Mouse (Mus musculus) midbrain, embryonic 13.5 days (tissue): ENCODE results near the gene Senp6. TPM values are rescaled to one million over a fixed set of nuclear protein-coding genes. Genes with fewer than 3 reads are reported as not detected.
"Not testable (repeated sequence)": the region's sequence is repeated elsewhere in the genome, so short reads cannot be mapped to it uniquely, and the experiment has no call there.

Source experiments
- ATAC-seq: fragments of 200-750 bp; cut with Nextera tagmentation; 2 replicates; pipeline ENCODE4 v1.8.0; 2017; ENCODE audit warnings: mild to moderate bottlenecking, moderate TSS enrichment, moderate library complexity
- H3K27ac ChIP-seq: fragments of 300-500 bp; sonication (generic); 2 replicates; pipeline ENCODE4 v1.5.1; 2015; ENCODE audit warnings: inconsistent platforms, mild to moderate bottlenecking, moderate library complexity
- H3K27me3 ChIP-seq: fragments of 300-500 bp; sonication (generic); 2 replicates; pipeline ENCODE4 v1.6.1; 2015; ENCODE audit warnings: mild to moderate bottlenecking, inconsistent platforms
- H3K36me3 ChIP-seq: fragments of 300-500 bp; sonication (generic); 2 replicates; pipeline ENCODE4 v1.6.1; 2015; ENCODE audit warnings: mild to moderate bottlenecking, inconsistent platforms
- H3K4me1 ChIP-seq: fragments of 300-500 bp; sonication (generic); replicated peaks from 2 replicates; pipeline ENCODE4 v1.6.1; 2015; ENCODE audit warnings: inconsistent platforms
- H3K4me2 ChIP-seq: fragments of 300-500 bp; sonication (generic); replicated peaks from 2 replicates; pipeline ENCODE4 v1.6.1; 2015; ENCODE audit warnings: moderate library complexity, mild to moderate bottlenecking, inconsistent platforms
- H3K4me3 ChIP-seq: fragments of 300-500 bp; sonication (generic); replicated peaks from 2 replicates; pipeline ENCODE4 v1.5.1; 2015; ENCODE audit warnings: mild to moderate bottlenecking, inconsistent platforms
- H3K9ac ChIP-seq: fragments of 300-500 bp; sonication (generic); replicated peaks from 2 replicates; pipeline ENCODE4 v1.6.1; 2015; ENCODE audit warnings: mild to moderate bottlenecking, inconsistent platforms
- H3K9me3 ChIP-seq: fragments of 300-500 bp; sonication (generic); 2 replicates; pipeline ENCODE4 v1.6.1; 2016; ENCODE audit warnings: mild to moderate bottlenecking, inconsistent platforms
- WGBS: fragments of 180-500 bp; shearing (Covaris S2); methylation state at CpG from one replicate; pipeline ENCODE4 v1.1.7; 2015; 5-methylcytosine and 5-hydroxymethylcytosine counted together
- polyA plus RNA-seq: library from polyadenylated mRNA; unstranded; fragments of >200 nt; fragmentation: Nextera tagmentation; extraction: Ambion mirVana; gene quantifications from 2 replicates; pipeline ENCODE4 v1.2.1, GENCODE M21; 2015

Gene Senp6
- polyA plus RNA-seq, 1 experiment from 2014 or later: 63.6 TPM

GRCm38 (mm10) chr9:80052951-80053350 is 13.8 kb upstream of the Senp6 start:
- Histone ChIP-seq H3K4me1 (no peaks in the 10 kb centered on the region), H3K27ac (no peak overlapping the region), H3K4me3 (no peak overlapping the region), H3K9ac (no peak overlapping the region), H3K36me3 (no peaks in the 10 kb centered on the region), H3K9me3 (no peaks in the 10 kb centered on the region; the same call in 1 of the 2 replicates), H3K4me2 (no peak overlapping the region), H3K27me3 (no peaks in the 10 kb centered on the region)
- ATAC-seq: no peak
- WGBS: 86% methylated on average over 5 of the region's 5 CpGs

GRCm38 (mm10) chr9:80057690-80058089 is 9.0 kb upstream of the Senp6 start:
- Histone ChIP-seq H3K36me3 (no peaks in the 10 kb centered on the region), H3K27ac (no peak overlapping the region), H3K4me3 (no peak overlapping the region), H3K9me3 (no peaks in the 10 kb centered on the region; the same call in 1 of the 2 replicates), H3K27me3 (no peaks in the 10 kb centered on the region), H3K4me2 (no peak overlapping the region), H3K4me1 (no peaks in the 10 kb centered on the region), H3K9ac (no peak overlapping the region)
- ATAC-seq: no peak
- WGBS: 89% methylated on average over 2 of the region's 2 CpGs

- not testable (repeated sequence) for H3K4me3 ChIP-seq, H3K27me3 ChIP-seq, H3K36me3 ChIP-seq, H3K4me2 ChIP-seq, H3K27ac ChIP-seq, H3K9ac ChIP-seq, H3K9me3 ChIP-seq, ATAC-seq
- H3K4me1 ChIP-seq: peaks cover 17% of the 10 kb centered on the region
- 82% methylated on average over 2 of the region's 2 CpGs for WGBS
Measured at GRCm38 (mm10) chr9:80065495-80065894, 1.2 kb upstream of the Senp6 start.

GRCm38 (mm10) chr9:80067221-80068027 is 721 bp downstream of the Senp6 start:
- under 1% methylated on average over 81 of the region's 93 CpGs for WGBS
- ATAC-seq: peak; percentile 87
- no peaks in the 10 kb centered on the region for H3K36me3 ChIP-seq
- H3K9me3 ChIP-seq: 0 out of 2 replicates have a peak, but pooled peaks cover 5% of the 10 kb centered on the region
- no peaks in the 10 kb centered on the region for H3K27me3 ChIP-seq
- peak overlapping the region; percentile 87 for H3K4me3 ChIP-seq
- peak overlapping the region; percentile 59 for H3K4me2 ChIP-seq
- H3K9ac ChIP-seq: peak overlapping the region; percentile 99
- peak overlapping the region; percentile 100 for H3K27ac ChIP-seq
- H3K4me1 ChIP-seq: peaks cover 29% of the 10 kb centered on the region

GRCm38 (mm10) chr9:80068028-80068515 is 1.4 kb downstream of the Senp6 start:
- 2% methylated on average over 18 of the region's 18 CpGs for WGBS
- peak overlapping the region; percentile 99 for H3K9ac ChIP-seq

GRCm38 (mm10) chr9:80068735-80069315 is 2.1 kb downstream of the Senp6 start:
- H3K36me3 ChIP-seq: no peaks in the 10 kb centered on the region
- H3K4me1 ChIP-seq: peaks cover 34% of the 10 kb centered on the region
- H3K9me3 ChIP-seq: no peaks in the 10 kb centered on the region
- H3K9ac ChIP-seq: peak overlapping the region; percentile 99
- WGBS: 57% methylated on average over 11 of the region's 11 CpGs
- H3K4me3 ChIP-seq: peak overlapping the region; percentile 87
- H3K27ac ChIP-seq: no peak overlapping the region
- H3K27me3 ChIP-seq: no peaks in the 10 kb centered on the region
- H3K4me2 ChIP-seq: peak overlapping the region; percentile 59
- ATAC-seq: no peak

More at GRCm38 (mm10) chr9:80068028-80068515, 1.4 kb downstream of the Senp6 start:
- no peaks in the 10 kb centered on the region for H3K27me3 ChIP-seq
- H3K36me3 ChIP-seq: no peaks in the 10 kb centered on the region
- H3K4me2 ChIP-seq: peak overlapping the region; percentile 59
- H3K4me3 ChIP-seq: peak overlapping the region; percentile 87
- ATAC-seq: no peak
- 0 out of 2 replicates have a peak, but pooled peaks cover 3% of the 10 kb centered on the region for H3K9me3 ChIP-seq
- H3K27ac ChIP-seq: peak overlapping the region; percentile 100
- H3K4me1 ChIP-seq: peaks cover 29% of the 10 kb centered on the region

- Histone ChIP-seq H3K4me2 (no peak overlapping the region), H3K27me3 (no peaks in the 10 kb centered on the region), H3K4me3 (no peak overlapping the region), H3K9me3 (no peaks in the 10 kb centered on the region), H3K36me3 (no peaks in the 10 kb centered on the region), H3K9ac (no peak overlapping the region), H3K27ac (no peak overlapping the region), H3K4me1 (peaks cover 45% of the 10 kb centered on the region)
- no peak for ATAC-seq
- WGBS: 97% methylated on average over 3 of the region's 3 CpGs
Measured at GRCm38 (mm10) chr9:80070026-80070425, 3.3 kb downstream of the Senp6 start.

- Histone ChIP-seq H3K9ac (no peak overlapping the region), H3K4me2 (no peak overlapping the region), H3K9me3 (no peaks in the 10 kb centered on the region), H3K27me3 (no peaks in the 10 kb centered on the region), H3K4me1 (peaks cover 49% of the 10 kb centered on the region), H3K36me3 (no peaks in the 10 kb centered on the region), H3K4me3 (no peak overlapping the region), H3K27ac (no peak overlapping the region)
- WGBS: 64% methylated on average over 3 of the region's 3 CpGs
- ATAC-seq: no peak
Measured at GRCm38 (mm10) chr9:80071616-80072015, 4.9 kb downstream of the Senp6 start.

- H3K4me3 ChIP-seq: no peak overlapping the region
- no peaks in the 10 kb centered on the region for H3K9me3 ChIP-seq
- H3K27me3 ChIP-seq: no peaks in the 10 kb centered on the region
- H3K4me1 ChIP-seq: peaks cover 49% of the 10 kb centered on the region
- ATAC-seq: peak; percentile 19; the same call in 1 of the 2 replicates
- WGBS: 85% methylated on average over 1 of the region's 1 CpGs
- H3K36me3 ChIP-seq: no peaks in the 10 kb centered on the region
- H3K9ac ChIP-seq: no peak overlapping the region
- H3K27ac ChIP-seq: peak overlapping the region; percentile 9; the same call in 1 of the 2 replicates
- no peak overlapping the region for H3K4me2 ChIP-seq
Measured at GRCm38 (mm10) chr9:80074067-80074466, 7.4 kb downstream of the Senp6 start.

- H3K27ac ChIP-seq: no peak overlapping the region
- peaks cover 42% of the 10 kb centered on the region for H3K4me1 ChIP-seq
- H3K9me3 ChIP-seq: no peaks in the 10 kb centered on the region
- ATAC-seq: no peak
- H3K36me3 ChIP-seq: no peaks in the 10 kb centered on the region; the same call in 1 of the 2 replicates
- H3K4me3 ChIP-seq: no peak overlapping the region
- no peaks in the 10 kb centered on the region for H3K27me3 ChIP-seq
- H3K4me2 ChIP-seq: no peak overlapping the region
- H3K9ac ChIP-seq: no peak overlapping the region
Measured at GRCm38 (mm10) chr9:80074949-80075348, 8.2 kb downstream of the Senp6 start.

GRCm38 (mm10) chr9:80080941-80081340 is 14.2 kb downstream of the Senp6 start:
- H3K4me1 ChIP-seq: peaks cover 28% of the 10 kb centered on the region
- no peak overlapping the region for H3K4me3 ChIP-seq
- WGBS: 88% methylated on average over 1 of the region's 1 CpGs
- no peak for ATAC-seq
- H3K9ac ChIP-seq: no peak overlapping the region
- H3K9me3 ChIP-seq: no peaks in the 10 kb centered on the region
- no peaks in the 10 kb centered on the region for H3K27me3 ChIP-seq
- H3K36me3 ChIP-seq: no peaks in the 10 kb centered on the region; the same call in 1 of the 2 replicates
- H3K4me2 ChIP-seq: no peak overlapping the region
- H3K27ac ChIP-seq: no peak overlapping the region

GRCm38 (mm10) chr9:80084429-80085092 is 17.9 kb downstream of the Senp6 start:
- Histone ChIP-seq H3K9me3 (no peaks in the 10 kb centered on the region), H3K27ac (no peak overlapping the region), H3K9ac (no peak overlapping the region), H3K4me2 (no peak overlapping the region), H3K36me3 (no peaks in the 10 kb centered on the region; the same call in 1 of the 2 replicates), H3K27me3 (no peaks in the 10 kb centered on the region), H3K4me1 (peaks cover 21% of the 10 kb centered on the region), H3K4me3 (no peak overlapping the region)
- 0 out of 2 replicates have a peak, but pooled peaks have one; percentile 29 for ATAC-seq
- 54% methylated on average over 10 of the region's 10 CpGs for WGBS
